Mouse (Mus musculus) heart, adult 2 months (tissue): ENCODE results near the gene Slc35e3.

Source experiments
- CTCF ChIP-seq: fragments of 200-600 bp; IDR thresholded peaks from 2 replicates; pipeline ENCODE4 v1.8.1; 2022; ENCODE audit warnings: antibody characterized with exemption, mild to moderate bottlenecking, moderate library complexity
- POLR2A ChIP-seq: fragments of 200-500 bp; IDR thresholded peaks from 2 replicates; pipeline ENCODE4 v1.6.1; 2011; ENCODE audit warnings: mild to moderate bottlenecking, low read depth, low read length, control low read depth; ENCODE audit not compliant: insufficient read depth

GRCm38 (mm10) chr10:117683734-117684037 lies 62.5 kb downstream of the Slc35e3 start:
- TF ChIP-seq CTCF (no peak), POLR2A (no peak)
